Mouse (Mus musculus) heart, adult 8-10 months (tissue): ENCODE data around the gene Foxe3. TPM values are rescaled to one million over a fixed set of nuclear protein-coding genes. Genes with fewer than 3 reads are reported as not detected.

Experiments
- DNase-seq: peaks from one replicate; pipeline ENCODE4 v3.0.0; 2022; ENCODE audit warnings: low spot score
- total RNA-seq, 4 experiments: library from RNA; stranded (reverse); gene quantifications; 2 replicates each; pipeline ENCODE4 v1.2.4; 2022

Gene Foxe3
- total RNA-seq, 4 experiments from 2014 or later = not detected

DNA sequence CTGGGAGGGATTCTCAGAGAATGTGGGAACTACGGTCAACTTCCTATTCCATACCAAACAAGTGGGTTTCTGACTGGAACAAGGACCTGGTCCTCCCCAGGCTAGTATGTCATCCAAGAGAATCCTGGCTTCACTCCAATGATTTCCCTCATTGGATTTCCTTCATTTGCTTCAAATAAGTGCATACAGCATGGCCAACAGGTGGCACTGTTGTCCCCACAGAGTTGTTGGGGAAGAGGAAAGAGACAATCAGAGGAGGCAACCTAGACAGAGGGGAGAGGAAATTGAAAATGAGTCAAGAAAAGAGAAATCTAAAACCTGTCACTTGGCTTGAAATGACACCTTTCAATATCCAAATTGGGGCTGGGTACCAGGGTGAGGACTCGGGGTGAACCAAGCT, 8.7 kb downstream of the Foxe3 start:
- DNase-seq = peak; percentile 49

- no peak for DNase-seq
These were observed 9.8 kb downstream of the Foxe3 start for GRCm38 (mm10) chr4:114916056-114916455.

GRCm38 (mm10) chr4:114913594-114913962, 12.2 kb downstream of the Foxe3 start:
- peak; percentile 35 for DNase-seq

GRCm38 (mm10) chr4:114912705-114913593, 12.9 kb downstream of the Foxe3 start:
- no peak for DNase-seq

- no peak for DNase-seq
These were observed 16.0 kb downstream of the Foxe3 start for GRCm38 (mm10) chr4:114909602-114910484.

DNA sequence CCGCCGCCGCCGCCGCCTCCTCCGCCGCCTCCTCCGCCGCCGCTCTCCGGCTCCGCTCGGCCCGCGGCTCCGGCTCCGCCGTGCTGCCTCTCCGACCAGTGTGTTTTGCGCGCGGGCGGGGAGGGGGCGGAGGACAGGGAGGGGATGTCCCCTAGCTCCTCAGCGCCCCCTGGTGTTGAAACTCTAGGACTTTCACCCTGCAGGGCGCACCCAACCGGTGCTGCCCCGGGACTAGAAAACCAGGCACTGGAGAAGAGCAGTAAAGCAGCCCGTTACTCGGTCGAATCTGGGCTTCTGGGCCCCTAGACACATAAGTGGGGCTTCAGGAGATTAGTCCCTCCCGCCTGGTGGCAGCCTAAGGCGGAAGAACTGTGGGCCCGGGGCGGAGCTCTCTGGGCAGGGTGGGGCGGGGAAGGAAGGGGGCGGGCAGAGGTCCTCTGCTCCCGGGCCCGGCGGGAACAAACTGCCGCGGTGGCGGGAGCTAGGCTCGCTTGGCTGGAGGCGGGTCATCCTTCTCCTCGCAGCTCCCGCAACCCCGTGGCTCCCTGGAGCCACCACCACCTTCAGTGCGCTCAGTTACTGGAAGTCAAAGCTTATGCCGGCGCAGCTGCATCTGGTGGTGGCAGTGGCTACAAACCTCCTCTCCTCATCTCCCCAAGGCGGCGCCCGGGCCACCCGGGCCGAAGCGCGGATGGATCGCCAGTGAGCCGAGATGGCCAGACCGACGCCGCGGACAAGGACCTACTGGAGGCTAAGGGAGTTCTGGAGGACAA, 16.8 kb downstream of the Foxe3 start, which contains the start of gene Foxd2:
Foxd2 (minus strand) TSS at position 45 of the 773 bp plus-strand sequence.
- DNase-seq = peak; percentile 89

DNA sequence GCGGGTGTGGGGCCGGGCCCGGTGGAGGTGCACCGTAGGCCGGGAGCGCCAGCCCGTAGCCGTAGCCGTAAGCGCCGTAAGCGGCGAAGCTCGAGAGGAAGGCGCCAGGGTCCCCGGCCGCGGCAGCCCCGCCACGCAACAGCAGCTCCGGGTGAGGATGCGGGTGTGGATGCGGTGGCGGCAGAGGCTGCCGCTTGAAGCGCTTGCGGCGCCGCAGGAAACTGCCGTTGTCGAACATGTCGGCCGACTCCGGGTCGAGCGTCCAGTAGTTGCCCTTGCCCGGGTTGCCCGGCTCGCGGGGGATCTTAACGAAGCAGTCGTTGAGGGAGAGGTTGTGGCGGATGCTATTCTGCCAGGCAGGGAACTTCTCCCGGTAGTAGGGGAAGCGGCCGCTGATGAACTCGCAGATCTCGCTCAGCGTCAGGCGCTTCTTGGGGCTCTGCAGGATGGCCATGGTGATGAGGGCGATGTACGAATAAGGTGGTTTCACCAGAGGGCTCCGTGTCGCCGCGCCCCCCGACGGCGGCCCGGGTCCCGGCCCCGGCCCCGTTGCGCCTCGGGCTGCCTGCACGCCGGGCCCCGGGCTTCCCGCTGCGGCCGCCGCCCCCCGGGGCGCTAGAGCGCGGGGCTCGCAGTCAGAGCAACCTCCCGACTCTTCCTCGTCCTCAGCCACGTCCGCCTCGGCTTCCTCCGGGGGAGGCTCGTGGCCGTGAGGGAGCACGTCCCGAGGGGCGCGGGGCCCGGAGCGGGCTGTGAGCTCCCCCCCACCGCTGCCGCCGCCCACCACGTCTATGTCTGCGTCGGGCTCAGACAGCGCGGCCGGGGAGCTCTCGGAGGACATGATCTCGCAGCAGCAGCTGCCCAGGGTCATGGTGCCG, 17.6 kb downstream of the Foxe3 start:
- no peak for DNase-seq

GRCm38 (mm10) chr4:114907056-114907917, 18.5 kb downstream of the Foxe3 start:
- no peak for DNase-seq

- DNase-seq = no peak
These were observed 19.7 kb downstream of the Foxe3 start for GRCm38 (mm10) chr4:114905969-114906680.

- no peak for DNase-seq
These were observed 20.3 kb downstream of the Foxe3 start for GRCm38 (mm10) chr4:114905501-114905900.

- DNase-seq = no peak
These were observed 22.4 kb downstream of the Foxe3 start for GRCm38 (mm10) chr4:114903422-114903782.

- no peak for DNase-seq
These were observed 23.0 kb downstream of the Foxe3 start for GRCm38 (mm10) chr4:114902641-114903421.

DNA sequence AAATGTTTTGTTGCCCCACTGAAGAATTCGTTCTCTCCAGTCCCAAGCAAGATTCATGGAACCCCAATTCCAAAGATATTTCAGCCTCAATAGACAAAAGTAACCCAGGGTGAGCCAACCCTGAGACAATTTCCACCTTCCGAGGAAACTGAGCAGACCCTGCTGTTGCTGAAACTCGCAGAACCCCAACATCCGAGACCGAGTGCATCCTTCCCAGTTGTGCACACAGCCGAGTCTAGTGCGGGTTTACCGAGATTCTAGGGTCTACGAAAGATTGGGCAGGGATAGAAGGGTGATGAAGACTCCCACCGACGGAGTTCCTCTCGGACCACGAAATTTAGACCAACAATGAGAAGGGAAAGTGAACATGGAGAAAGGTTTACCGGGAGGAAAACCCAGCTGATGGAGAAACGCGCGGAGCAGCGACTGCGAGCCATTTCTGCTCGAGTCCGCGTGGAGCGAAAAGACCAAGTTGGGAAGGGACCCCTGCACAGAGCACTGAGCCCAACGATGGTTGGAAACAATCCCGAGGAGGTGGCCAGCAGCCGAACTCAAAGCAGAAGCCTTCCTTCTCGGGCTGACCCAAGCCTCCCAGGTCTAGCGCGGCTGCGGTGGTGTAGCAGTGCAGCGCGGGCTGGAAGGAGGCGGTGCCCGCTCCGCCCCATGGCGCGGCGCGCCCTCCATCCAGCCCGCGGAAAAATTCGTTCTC, 24.0 kb downstream of the Foxe3 start:
- DNase-seq = no peak

- no peak for DNase-seq
These were observed 24.8 kb downstream of the Foxe3 start for GRCm38 (mm10) chr4:114900866-114901642.

DNA sequence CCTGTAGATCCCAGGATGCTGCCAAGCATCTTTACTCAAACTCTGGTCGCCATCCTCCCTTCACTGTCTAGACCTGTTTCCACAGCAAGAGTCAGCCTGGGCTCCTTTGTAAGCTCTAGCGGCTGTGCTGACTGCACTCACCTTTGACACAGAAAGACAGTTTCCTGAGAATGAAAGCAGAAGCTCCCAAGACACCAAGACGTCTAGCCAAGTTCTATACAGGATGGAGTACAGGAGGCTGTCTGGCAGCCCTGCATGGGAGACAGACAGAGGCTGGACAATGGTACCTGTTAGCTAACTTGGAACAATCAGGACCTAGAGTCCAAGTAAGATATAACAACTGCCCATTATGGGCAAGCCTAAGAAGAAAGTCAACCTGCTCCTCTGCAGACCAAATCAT, 25.9 kb downstream of the Foxe3 start:
- no peak for DNase-seq

- DNase-seq = no peak
These were observed 28.0 kb downstream of the Foxe3 start for GRCm38 (mm10) chr4:114897853-114898252.

DNA sequence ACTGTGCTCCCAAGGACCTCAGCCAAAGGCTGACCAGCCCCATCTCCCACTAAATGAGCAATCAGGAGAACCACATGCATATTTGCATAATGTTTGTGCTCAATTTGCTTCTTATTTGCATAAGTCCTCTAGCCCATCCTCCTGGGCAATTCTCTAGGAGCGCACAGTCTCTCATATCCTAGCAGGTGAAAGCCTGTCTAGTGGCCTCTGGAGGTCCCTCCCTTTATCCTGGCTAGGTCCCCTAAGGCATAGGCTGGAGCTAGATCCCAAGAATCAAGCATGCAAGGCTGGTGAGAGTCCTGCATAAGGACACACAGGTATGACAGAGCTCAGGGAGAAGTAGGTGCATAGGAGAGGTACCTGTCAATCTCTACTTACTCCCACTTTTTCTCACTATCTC, 43.6 kb downstream of the Foxe3 start:
- DNase-seq = no peak
